Mouse (Mus musculus): ENCODE results near the gene Atl1.

The Atl1 gene

DNA sequence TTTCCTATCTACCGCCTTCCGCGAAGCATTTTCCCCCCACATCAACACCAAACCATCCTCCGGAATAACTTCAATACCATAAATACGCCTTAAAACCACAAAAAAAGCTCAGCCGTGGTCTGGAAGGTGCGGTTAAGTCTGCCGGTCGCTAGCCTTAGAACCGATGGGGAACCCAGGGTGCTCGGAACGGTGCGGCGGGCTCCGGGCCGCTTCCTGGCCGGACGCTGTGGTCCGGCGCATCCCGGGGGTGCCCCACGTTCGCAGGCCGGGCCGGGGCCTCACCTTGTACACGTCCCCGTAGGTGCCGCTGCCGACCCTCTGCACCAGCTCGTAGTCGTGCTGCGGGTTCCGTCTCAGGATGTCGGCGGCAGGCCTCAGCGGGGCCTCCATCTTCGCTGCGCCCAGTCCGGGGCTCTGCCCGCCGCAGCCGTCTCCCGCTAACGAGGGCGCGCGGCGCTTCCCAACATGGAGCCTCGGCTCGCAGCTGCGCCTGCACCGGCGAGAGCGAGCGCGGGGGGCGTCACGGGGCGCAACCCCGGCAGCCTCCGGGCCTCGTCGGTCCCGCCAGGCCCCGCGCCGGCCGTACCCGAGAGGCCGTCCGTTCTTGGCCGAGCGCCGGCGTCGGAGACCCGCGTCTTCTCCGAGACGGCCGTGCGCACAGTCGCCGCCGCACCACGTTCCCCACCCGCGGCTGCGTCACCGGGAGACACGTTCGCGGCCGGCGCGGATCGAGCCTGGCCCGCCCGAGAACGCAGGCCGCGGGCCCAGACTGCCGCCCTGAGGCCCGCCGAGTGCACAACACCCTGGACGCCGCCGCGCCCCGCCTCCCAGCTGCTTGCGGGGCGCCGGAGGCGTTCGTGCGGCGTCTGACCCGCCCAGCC lies at the start of gene Atl1, which contains the start of gene Map4k5:
TSS of gene Atl1 (plus strand) at position 244 of the 881 bp plus-strand sequence.
TSS of gene Map4k5 (minus strand) at position 830 of the 881 bp plus-strand sequence.
- peak; percentile 82 to 89 for DNase-seq (ENCODE audit: low spot score in 2 of 2)

- no peak for DNase-seq (ENCODE audit: low spot score in 2 of 2)
Measured at GRCm38 (mm10) chr12:69843531-69844445, 48.6 kb upstream of the Atl1 start.

GRCm38 (mm10) chr12:69845722-69846121 lies 46.7 kb upstream of the Atl1 start:
- DNase-seq (ENCODE audit: low spot score in 2 of 2), result no peak

DNA sequence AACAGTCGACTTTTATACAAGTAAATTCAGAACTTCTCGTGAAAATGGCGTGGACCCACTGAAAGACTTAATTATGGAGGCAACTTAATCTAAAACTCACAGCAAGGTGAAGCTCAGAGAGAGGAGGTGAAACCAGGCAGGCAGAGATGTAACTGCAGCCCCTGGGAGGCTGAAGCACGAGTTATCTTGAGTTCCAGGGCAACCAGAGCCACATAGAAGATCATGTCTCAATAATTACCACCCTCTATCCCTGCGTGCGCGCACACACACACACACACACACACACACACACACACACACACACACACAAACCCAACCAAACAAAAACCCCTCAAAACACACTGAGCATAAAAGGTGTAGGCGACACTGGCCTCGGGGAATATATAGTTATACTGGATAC lies 45.9 kb upstream of the Atl1 start:
- DNase-seq (ENCODE audit: low spot score in 2 of 2), result no peak

DNA sequence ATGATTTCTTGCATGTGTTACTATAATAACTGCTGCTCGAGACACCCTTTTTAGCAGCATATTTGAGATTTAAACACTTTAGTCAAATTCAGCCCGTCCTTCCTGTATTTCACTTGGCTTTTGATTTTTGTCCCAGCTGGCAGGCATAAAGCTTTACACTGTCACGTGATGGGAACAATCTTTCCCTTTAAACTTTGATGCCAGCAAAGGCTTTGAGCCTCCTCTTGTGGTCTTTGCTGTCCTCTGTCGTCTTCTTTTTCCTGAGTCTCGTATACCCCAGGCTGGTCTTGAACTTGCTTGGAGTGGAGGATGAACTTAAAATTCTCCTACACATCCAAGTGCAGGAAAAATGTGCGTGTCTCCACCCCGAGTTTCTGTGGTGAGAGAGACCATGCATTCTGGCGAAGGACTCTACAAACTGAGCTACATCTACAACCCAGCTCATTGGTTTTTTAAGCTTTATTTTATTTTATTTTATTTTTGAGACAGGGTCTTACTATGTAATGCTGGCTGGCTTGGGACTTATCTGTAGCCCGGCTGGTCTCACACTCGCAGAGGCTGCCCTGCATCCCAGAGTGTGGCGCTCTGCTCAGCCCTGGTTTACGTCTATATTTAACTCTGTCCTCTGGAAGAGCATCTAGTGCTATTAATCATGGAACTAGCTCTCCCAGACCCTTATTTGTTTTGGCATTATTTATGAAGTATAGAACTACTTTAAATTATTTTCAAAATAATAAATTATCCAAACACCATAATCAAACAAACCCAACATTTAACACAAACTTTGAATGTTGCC lies 44.1 kb upstream of the Atl1 start:
- no peak for DNase-seq (ENCODE audit: low spot score in 2 of 2)

DNA sequence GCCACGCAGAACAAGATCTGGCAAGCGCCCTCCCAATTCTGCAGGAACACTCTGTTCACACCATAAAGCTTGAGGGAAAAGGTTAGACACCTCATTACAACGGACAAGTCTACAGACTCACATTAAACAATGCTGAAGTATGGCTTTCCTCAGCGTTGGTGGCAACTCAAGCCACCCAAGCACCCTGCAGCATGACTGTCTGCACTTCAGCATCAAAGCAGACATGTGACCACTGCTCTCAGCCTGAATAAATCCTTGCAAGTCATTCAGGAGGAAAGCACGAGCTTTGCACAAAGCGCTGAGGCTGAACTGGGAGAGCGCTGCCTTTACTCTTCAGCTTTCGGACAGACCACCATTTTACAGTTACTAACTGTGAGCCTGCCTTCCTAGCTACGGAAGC lies 40.1 kb upstream of the Atl1 start:
- no peak for DNase-seq (ENCODE audit: low spot score in 2 of 2)

DNA sequence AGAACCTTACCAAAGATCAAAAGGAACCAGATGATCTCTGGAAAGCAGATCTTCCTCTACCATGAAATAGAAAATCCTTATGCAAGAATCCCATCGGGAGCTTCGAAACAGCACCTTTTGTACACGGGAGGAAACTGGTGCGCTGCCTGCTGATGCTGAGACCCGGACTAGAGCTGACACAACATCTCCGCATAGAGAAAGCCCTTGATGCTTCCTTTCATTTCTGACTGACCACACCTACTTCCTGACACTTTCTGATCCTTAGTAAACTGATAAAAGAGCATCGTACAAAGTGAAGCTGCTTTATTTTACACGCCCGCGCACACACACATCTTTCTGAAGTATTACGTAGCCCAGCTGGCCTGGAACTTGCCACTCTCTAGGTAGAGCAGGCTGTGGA lies 39.0 kb upstream of the Atl1 start:
- no peak for DNase-seq (ENCODE audit: low spot score in 2 of 2)

- DNase-seq (ENCODE audit: low spot score in 2 of 2), result no peak
Measured at GRCm38 (mm10) chr12:69853942-69854341, 38.5 kb upstream of the Atl1 start.

- DNase-seq (ENCODE audit: low spot score in 2 of 2), result no peak
Measured at GRCm38 (mm10) chr12:69855641-69856300, 36.6 kb upstream of the Atl1 start.

DNA sequence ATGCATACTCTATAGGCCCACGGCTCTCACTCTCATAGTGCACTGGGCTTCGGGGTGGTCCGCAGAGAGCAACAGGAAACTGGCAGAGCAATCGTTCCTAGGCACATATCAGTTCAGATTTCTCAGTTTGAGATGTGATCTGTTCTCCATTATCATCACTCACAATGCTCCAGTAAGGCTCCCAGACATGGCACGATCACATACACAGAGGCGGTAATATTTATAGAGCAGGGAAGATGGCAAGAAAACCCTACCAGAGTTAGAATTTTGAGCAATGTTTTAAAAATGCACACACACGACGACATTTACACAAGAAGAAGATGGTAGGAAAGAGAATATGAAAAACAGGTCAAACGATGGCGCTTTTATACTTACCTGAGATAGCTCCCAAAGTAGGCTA lies 36.0 kb upstream of the Atl1 start:
- DNase-seq (ENCODE audit: low spot score in 2 of 2), result no peak

DNA sequence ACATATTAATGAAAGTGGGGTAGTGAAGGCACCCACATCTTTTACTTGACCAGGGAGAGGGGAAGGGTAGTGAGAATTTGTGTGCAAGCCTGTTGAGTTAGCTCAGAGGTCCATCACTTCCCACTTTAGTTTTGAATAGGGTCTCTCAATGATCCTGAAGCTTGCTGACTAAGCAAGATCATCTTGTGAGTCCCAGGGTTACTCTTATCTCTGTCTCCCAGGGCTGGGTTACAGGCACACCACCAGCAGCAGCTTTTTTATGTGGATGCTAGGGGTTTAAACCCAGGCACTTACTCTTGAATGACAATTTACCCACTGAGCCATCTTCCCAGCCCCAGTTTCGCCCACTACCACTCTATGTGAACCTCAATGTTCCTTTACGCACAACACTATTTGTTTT lies 34.8 kb upstream of the Atl1 start:
- DNase-seq (ENCODE audit: low spot score in 2 of 2), result no peak

- DNase-seq (ENCODE audit: low spot score in 2 of 2), result no peak
Measured at GRCm38 (mm10) chr12:69858847-69859246, 33.6 kb upstream of the Atl1 start.

DNA sequence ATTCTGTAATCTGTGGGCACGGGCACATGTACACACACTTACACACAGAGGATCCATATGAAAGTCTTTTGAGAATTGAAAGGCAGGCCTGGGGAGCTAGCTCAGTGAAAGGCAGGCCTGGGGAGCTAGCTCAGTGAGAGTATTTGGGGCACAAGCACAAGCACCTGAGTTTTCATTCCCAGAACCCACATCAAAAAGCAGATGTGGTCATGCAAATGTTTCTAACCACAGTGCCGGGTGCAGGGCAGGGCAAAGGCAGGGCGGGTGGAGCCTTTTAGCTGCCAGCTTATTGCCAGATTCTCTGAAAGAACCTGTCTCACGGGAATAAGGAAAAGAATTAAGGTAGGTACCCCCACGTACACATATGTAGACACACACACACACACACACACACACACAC lies 28.9 kb upstream of the Atl1 start:
- no peak for DNase-seq (ENCODE audit: low spot score in 2 of 2)

- DNase-seq (ENCODE audit: low spot score in 2 of 2), result no peak
Measured at GRCm38 (mm10) chr12:69864164-69864692, 28.2 kb upstream of the Atl1 start.

GRCm38 (mm10) chr12:69867338-69867737 lies 25.1 kb upstream of the Atl1 start:
- no peak for DNase-seq (ENCODE audit: low spot score in 2 of 2)

DNA sequence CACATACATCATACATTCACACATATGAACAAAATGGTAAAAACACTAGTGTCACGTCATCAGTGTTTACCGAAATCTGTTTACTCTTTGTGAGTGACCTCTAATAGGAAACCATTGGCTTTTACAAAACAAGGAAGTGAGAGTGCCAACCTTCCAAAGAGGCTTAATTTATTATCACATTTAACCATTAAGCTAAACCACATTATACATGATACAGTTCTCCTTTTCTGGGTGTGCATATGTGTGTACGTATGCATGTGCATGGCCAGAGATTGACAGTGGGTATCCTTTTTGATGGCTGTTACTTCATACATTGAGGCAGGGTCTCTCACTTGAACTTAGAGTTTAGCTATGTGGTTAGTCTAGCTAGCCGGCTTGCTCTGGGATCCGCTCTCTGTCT lies 20.8 kb upstream of the Atl1 start:
- no peak for DNase-seq (ENCODE audit: low spot score in 2 of 2)

DNA sequence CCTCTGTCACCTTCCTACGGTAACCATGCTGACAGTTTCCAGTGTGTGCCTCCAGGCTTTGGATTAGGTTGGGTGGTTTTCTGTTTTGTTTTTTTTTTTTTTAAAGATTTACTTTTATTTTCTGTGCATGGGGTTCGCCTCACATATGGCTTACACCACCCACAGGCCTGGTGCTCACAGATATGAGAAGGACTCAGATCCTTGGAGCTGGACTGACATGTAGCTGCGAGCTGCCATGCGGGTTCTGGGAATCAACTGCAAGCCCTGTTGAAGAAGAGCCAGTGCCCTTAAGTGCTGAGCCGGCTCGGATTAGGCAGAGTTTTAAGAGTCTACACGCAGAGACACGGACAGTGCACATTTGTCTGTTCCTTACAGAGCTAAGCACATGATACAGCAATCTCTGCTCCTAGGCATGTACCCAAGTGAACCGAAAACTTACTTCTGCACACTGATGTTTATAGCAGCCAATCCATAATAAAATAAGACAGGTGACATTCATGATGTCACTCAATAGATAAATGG lies 14.5 kb upstream of the Atl1 start:
- DNase-seq (ENCODE audit: low spot score in 2 of 2), result no peak

DNA sequence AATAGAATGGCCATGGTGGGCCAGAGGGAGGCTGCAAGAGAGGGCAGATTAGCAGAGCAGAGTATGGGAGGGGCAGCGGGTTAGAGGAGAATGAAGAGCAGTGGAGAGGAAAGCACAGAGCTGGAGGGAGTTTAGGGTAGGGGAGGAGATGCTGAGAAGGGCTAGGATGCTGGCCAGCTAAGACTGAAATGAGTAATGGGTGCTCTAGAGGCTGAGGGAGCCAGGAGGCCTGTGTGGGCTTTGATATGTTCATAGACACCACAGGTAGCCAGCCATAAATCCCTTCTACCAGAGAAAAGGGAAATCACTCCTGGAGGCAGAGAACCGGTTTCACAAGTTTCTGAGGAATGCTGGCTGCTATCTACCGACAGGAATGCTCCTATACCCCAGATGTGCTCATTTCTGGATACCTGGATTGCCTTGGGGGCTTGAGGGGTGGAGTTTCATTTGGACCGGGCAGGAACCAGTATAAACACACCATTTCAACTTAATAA lies 13.2 kb upstream of the Atl1 start:
- DNase-seq (ENCODE audit: low spot score in 2 of 2), result peak in 1 of 2 experiments; percentile 19

GRCm38 (mm10) chr12:69879739-69880138 lies 12.7 kb upstream of the Atl1 start:
- no peak for DNase-seq (ENCODE audit: low spot score in 2 of 2)

- no peak for DNase-seq (ENCODE audit: low spot score in 2 of 2)
Measured at GRCm38 (mm10) chr12:69881198-69881905, 11.1 kb upstream of the Atl1 start.
